Mouse (Mus musculus): Measurements from ENCODE around the gene Ky. TPM values are rescaled to one million over a fixed set of nuclear protein-coding genes. Genes with fewer than 3 reads are reported as not detected.

The Ky gene
- total and polyA plus RNA-seq, 3 experiments: not detected

DNA sequence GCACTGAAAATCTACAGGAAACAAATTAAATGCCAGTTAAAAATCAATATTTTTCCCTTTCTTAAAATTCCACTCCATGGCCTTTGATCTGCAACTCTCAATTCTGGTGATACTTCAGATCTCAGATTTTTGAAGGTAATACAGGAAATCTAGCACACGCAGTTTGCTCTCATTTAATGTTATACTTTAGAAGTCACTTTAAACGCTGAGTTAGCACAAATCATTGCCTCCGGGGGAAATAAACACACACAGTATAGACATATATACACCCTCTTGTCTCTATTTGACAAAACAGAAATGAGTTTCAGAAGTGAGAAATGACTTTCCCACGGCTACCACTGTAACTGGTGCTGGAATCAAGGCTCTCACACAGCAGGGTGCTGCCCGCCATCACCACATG, 81.8 kb downstream of the Ky start:
- Histone ChIP-seq H3K79me2 (ENCODE audit: control insufficient read depth, insufficient read depth, low read length, poor library complexity) (no peaks in the 10 kb centered on the region), H3K4me1 (ENCODE audit: control insufficient read depth in 1 of 2, insufficient read depth in 2 of 2, low read length in 2 of 2) (no peaks in the 10 kb centered on the region), H3K4me3 (ENCODE audit: control insufficient read depth in 1 of 2, insufficient read depth in 1 of 2, low read depth in 2 of 2, low read length in 2 of 2) (no peak overlapping the region), H3K36me3 (ENCODE audit: control insufficient read depth in 1 of 2, insufficient read depth in 2 of 2, low read length in 2 of 2) (no peaks in the 10 kb centered on the region), H3K9me3 (replicated peaks; ENCODE audit: insufficient read depth, low read length) (no peaks in the 10 kb centered on the region), H3K9ac (ENCODE audit: control insufficient read depth, low read depth, low read length, poor library complexity, severe bottlenecking) (no peak overlapping the region), H3K27me3 (ENCODE audit: control insufficient read depth in 1 of 2, insufficient read depth in 2 of 2, low read length in 2 of 2) (no peaks in the 10 kb centered on the region), H3K27ac (ENCODE audit: control insufficient read depth, low read depth, low read length) (no peak overlapping the region)
- TF ChIP-seq CHD1 (IDR thresholded peaks at IDR 0.05; ENCODE audit: low read depth, low read length) (no peak), TBP (IDR thresholded peaks at IDR 0.05; ENCODE audit: low read depth, low read length) (no peak), POLR2A (IDR thresholded peaks at IDR 0.05; ENCODE audit: control insufficient read depth in 1 of 2, insufficient read depth in 1 of 2, low read depth in 1 of 2, low read length in 2 of 2, poor library complexity in 1 of 2) (no peak), SMC3 (IDR thresholded peaks at IDR 0.05; ENCODE audit: low read depth, low read length) (no peak), ELF1 (IDR thresholded peaks at IDR 0.05; ENCODE audit: low read depth, low read length) (no peak), RCOR1 (IDR thresholded peaks at IDR 0.05; ENCODE audit: low read depth, low read length) (no peak), GATA1 (IDR thresholded peaks at IDR 0.05; ENCODE audit: low read depth, low read length) (no peak), CTCF (IDR thresholded peaks at IDR 0.05 in 2 of 3, conservative IDR thresholded peaks at IDR 0.05 in 1 of 3; ENCODE audit: control insufficient read depth in 1 of 3, insufficient read depth in 1 of 3, low read depth in 2 of 3, low read length in 3 of 3, poor library complexity in 1 of 3, severe bottlenecking in 1 of 3) (no peak), MEF2A (IDR thresholded peaks at IDR 0.05; ENCODE audit: extremely low read depth, insufficient replicate concordance, low read depth, low read length, poor library complexity, severe bottlenecking) (no peak), ZMIZ1 (IDR thresholded peaks at IDR 0.05; ENCODE audit: low read depth, low read length) (no peak), MXI1 (IDR thresholded peaks at IDR 0.05; ENCODE audit: low read depth, low read length) (no peak), MAZ (IDR thresholded peaks at IDR 0.05; ENCODE audit: low read depth, low read length) (no peak)
- no peak for DNase-seq (ENCODE audit: low read depth, low spot score)

DNA sequence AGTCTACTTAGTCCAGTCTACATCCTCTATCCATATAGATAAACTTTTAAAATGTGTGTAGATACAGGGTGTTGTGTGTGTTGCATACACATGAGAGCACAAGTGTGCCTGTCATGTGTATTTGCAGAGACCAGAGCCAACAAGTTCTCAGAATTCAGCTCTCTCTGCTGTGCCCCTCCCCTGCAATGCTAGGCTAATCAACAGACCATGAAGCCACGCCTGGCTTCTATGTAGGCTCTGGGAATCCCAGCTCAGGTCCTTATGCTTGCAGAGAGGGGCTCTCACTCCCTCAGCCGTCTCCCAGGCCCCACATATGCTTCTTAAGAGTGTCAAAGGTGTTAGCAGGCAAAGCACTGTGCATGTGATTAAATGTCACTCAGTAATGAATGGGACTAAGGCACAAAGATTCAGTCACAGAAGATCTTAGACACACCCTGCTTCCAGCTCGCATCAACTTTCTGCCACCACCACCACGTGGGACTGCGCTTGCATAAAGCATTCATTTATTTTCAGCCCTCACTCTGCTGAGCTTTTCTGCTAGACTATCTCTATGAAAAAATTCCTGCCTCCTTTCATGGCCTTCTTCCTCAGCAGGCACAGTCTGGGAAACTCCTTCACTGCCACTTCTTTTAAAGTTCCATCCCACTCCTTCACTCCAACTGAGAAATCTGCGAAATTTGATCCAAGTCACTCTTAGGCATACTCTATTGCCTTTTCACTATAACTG, 89.3 kb downstream of the Ky start:
- DNase-seq (ENCODE audit: low read depth, low spot score): no peak
- no peak for TF ChIP-seq CTCF (IDR thresholded peaks at IDR 0.05 in 2 of 3, conservative IDR thresholded peaks at IDR 0.05 in 1 of 3; ENCODE audit: control insufficient read depth in 1 of 3, insufficient read depth in 1 of 3, low read depth in 2 of 3, low read length in 3 of 3, poor library complexity in 1 of 3, severe bottlenecking in 1 of 3)
- TF ChIP-seq JUND (IDR thresholded peaks at IDR 0.05; ENCODE audit: low read depth, low read length): no peak
- TF ChIP-seq MYB (IDR thresholded peaks at IDR 0.05; ENCODE audit: low read depth, low read length): no peak
- TF ChIP-seq NELFE (IDR thresholded peaks at IDR 0.05; ENCODE audit: low read depth, low read length): no peak
- no peak for TF ChIP-seq MYC (IDR thresholded peaks at IDR 0.05; ENCODE audit: low read depth, low read length)
- TF ChIP-seq USF1 (IDR thresholded peaks at IDR 0.05; ENCODE audit: low read depth, low read length): no peak
- no peak for TF ChIP-seq TAL1 (IDR thresholded peaks at IDR 0.05; ENCODE audit: low read length)
- no peak for TF ChIP-seq GABPA (IDR thresholded peaks at IDR 0.05; ENCODE audit: low read depth, low read length)
- TF ChIP-seq ZC3H11A (IDR thresholded peaks at IDR 0.05; ENCODE audit: low read depth, low read length): no peak
- H3K79me2 ChIP-seq (ENCODE audit: control insufficient read depth, insufficient read depth, low read length, poor library complexity): no peaks in the 10 kb centered on the region
- H3K27ac ChIP-seq (ENCODE audit: control insufficient read depth, low read depth, low read length): no peak overlapping the region
- H3K9ac ChIP-seq (ENCODE audit: control insufficient read depth, low read depth, low read length, poor library complexity, severe bottlenecking): no peak overlapping the region
- peaks cover 0 to 12% of the 10 kb centered on the region in 2 experiments; a peak in 1 of 4 replicates for H3K4me1 ChIP-seq (ENCODE audit: control insufficient read depth in 1 of 2, insufficient read depth in 2 of 2, low read length in 2 of 2)
- peaks cover 2 to 10% of the 10 kb centered on the region in 2 experiments; a peak in 3 of 4 replicates for H3K36me3 ChIP-seq (ENCODE audit: control insufficient read depth in 1 of 2, insufficient read depth in 2 of 2, low read length in 2 of 2)
- no peaks in the 10 kb centered on the region for H3K27me3 ChIP-seq (ENCODE audit: control insufficient read depth in 1 of 2, insufficient read depth in 2 of 2, low read length in 2 of 2)
- H3K4me3 ChIP-seq (ENCODE audit: control insufficient read depth in 1 of 2, insufficient read depth in 1 of 2, low read depth in 2 of 2, low read length in 2 of 2): no peak overlapping the region
- H3K9me3 ChIP-seq (replicated peaks; ENCODE audit: insufficient read depth, low read length): no peaks in the 10 kb centered on the region

Other genes with a start within 250 kb of the Ky start
- not detected in 2 replicates for gene Ephb1, start 151.1 kb upstream of the Ky start, total RNA-seq (2012; rRNA removed)
- gene Ephb1, start 151.1 kb upstream of the Ky start, polyA plus RNA-seq (2012; ENCODE audit: insufficient read depth in 1 of 2, insufficient read length in 2 of 2, low read depth in 1 of 2, low replicate concordance in 2 of 2, missing spikeins in 1 of 2): not detected
- 89.9 and 94.9 TPM in 2 replicates for gene Anapc13, start 120.5 kb downstream of the Ky start, total RNA-seq (2012; rRNA removed)
- 100 to 1,000 TPM in 1 of 2 experiments, not detected in 1; 113 TPM for gene Anapc13, start 120.5 kb downstream of the Ky start, polyA plus RNA-seq (2012; ENCODE audit: insufficient read depth in 1 of 2, insufficient read length in 2 of 2, low read depth in 1 of 2, low replicate concordance in 2 of 2, missing spikeins in 1 of 2)
- 8.8 and 9.6 TPM in 2 replicates for gene Cep63, start 120.8 kb downstream of the Ky start, total RNA-seq (2012; rRNA removed)
- 10 to 100 TPM in 1 of 2 experiments, not detected in 1; 14.6 TPM for gene Cep63, start 120.8 kb downstream of the Ky start, polyA plus RNA-seq (2012; ENCODE audit: insufficient read depth in 1 of 2, insufficient read length in 2 of 2, low read depth in 1 of 2, low replicate concordance in 2 of 2, missing spikeins in 1 of 2)
- not detected in 2 replicates for gene Amotl2, start 210.9 kb downstream of the Ky start, total RNA-seq (2012; rRNA removed)
- gene Amotl2, start 210.9 kb downstream of the Ky start, polyA plus RNA-seq (2012; ENCODE audit: insufficient read depth in 1 of 2, insufficient read length in 2 of 2, low read depth in 1 of 2, low replicate concordance in 2 of 2, missing spikeins in 1 of 2): not detected